ENCODE assay signal across 8 mouse cellular contexts in the genomic region with DNA sequence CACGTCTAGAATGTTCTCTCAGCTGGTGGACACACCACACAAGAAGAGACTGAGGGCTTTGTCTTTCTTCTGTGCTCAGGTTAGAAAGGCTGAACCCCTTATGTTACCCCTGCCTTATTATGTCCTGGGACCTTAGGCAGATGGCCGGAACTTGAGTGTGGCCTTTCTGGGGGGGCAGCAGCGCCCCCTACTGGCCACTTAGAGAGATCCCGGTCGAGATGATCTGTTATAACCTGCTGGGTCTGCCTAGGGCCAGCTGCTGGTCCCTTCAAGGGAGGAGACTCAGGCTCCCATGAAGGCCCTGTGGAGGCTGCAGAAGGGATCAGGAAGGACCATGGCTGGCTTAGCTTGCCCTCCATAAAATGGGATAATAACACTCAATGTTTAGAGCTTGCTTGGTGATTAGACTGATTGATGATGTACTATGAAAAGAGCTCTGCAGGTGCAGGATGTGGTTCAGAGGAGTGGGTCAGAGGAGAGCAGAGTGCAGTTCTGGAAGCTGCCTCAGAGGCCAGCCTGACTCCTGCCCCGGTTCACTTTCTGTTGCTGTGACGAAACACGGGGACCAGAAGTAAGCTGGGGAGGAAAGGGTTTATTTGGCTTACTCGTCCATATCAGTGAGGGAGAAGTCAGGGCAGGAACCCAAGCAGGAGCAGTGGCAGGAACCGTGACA. TPM values are rescaled to one million over a fixed set of nuclear protein-coding genes. Genes with fewer than 3 reads are reported as not detected.
A peak's percentile ranks its signal among the peaks of the same experiment; 100 is the strongest.
DNase-seq lines count a peak whose midpoint lies in the region; ATAC-seq and TF ChIP-seq lines count a peak whose summit lies in the region.

No protein-coding gene starts in this region.

- peak; percentile 64; the same call in 1 of the 2 replicates for ATAC-seq in forebrain, embryonic 12.5 days (ENCODE audit: low FRiP score)
- ATAC-seq in forebrain, embryonic 13.5 days: no peak
- ATAC-seq in intestine, embryonic 15.5 days: 0 out of 2 replicates have a peak, but pooled peaks have one; percentile 46

- H3K27me3 ChIP-seq in forebrain, embryonic 12.5 days: 0 out of 2 replicates have a peak, but pooled peaks cover 4% of the 10 kb centered on the region
- peaks cover 4% of the 10 kb centered on the region for H3K27me3 ChIP-seq in forebrain, embryonic 13.5 days
- H3K27me3 ChIP-seq in cerebellum, adult 2 months (ENCODE audit: control insufficient read depth, insufficient read depth, low read length): no peaks in the 10 kb centered on the region
- H3K27me3 ChIP-seq in intestine, embryonic 15.5 days (replicated peaks): no peaks in the 10 kb centered on the region

- H3K4me3 ChIP-seq in forebrain, embryonic 12.5 days (replicated peaks): no peak overlapping the region
- H3K4me3 ChIP-seq in forebrain, embryonic 13.5 days: no peak overlapping the region
- H3K4me3 ChIP-seq in cerebellum, adult 2 months (replicated peaks; ENCODE audit: insufficient read depth, low read depth, low read length): no peak overlapping the region
- H3K4me3 ChIP-seq in intestine, embryonic 15.5 days (replicated peaks): no peak overlapping the region

- H3K4me2 ChIP-seq in forebrain, embryonic 12.5 days: no peak overlapping the region
- no peak overlapping the region for H3K4me2 ChIP-seq in forebrain, embryonic 13.5 days
- H3K4me2 ChIP-seq in intestine, embryonic 15.5 days (replicated peaks): no peak overlapping the region

- WGBS in forebrain, embryonic 12.5 days: 44% methylated on average over 10 of the region's 10 CpGs
- WGBS in forebrain, embryonic 13.5 days: 43% methylated on average over 10 of the region's 10 CpGs
- WGBS in cerebellum, adult 2 months: 44% methylated on average over 10 of the region's 10 CpGs
- WGBS in intestine, embryonic 15.5 days: 32% methylated on average over 10 of the region's 10 CpGs

- TF ChIP-seq CTCF in cerebellum, adult 2 months (IDR thresholded peaks at IDR 0.05; ENCODE audit: borderline replicate concordance, insufficient read depth, low read depth, low read length): peak; percentile 73

- H3K9ac ChIP-seq in forebrain, embryonic 12.5 days: no peak overlapping the region
- H3K9ac ChIP-seq in forebrain, embryonic 13.5 days: no peak overlapping the region
- no peak overlapping the region for H3K9ac ChIP-seq in intestine, embryonic 15.5 days

- H3K4me1 ChIP-seq in forebrain, embryonic 12.5 days: peaks cover 16% of the 10 kb centered on the region
- H3K4me1 ChIP-seq in forebrain, embryonic 13.5 days: peaks cover 18% of the 10 kb centered on the region
- H3K4me1 ChIP-seq in cerebellum, adult 2 months (ENCODE audit: control insufficient read depth, insufficient read depth, low read length): peaks cover 8% of the 10 kb centered on the region; the same call in 1 of the 2 replicates
- H3K4me1 ChIP-seq in intestine, embryonic 15.5 days (replicated peaks): no peaks in the 10 kb centered on the region

- no peak overlapping the region for H3K27ac ChIP-seq in forebrain, embryonic 12.5 days
- no peak overlapping the region for H3K27ac ChIP-seq in forebrain, embryonic 13.5 days
- no peak overlapping the region for H3K27ac ChIP-seq in cerebellum, adult 2 months (ENCODE audit: insufficient read depth, low read length)
- H3K27ac ChIP-seq in intestine, embryonic 15.5 days: no peak overlapping the region

- H3K9me3 ChIP-seq in forebrain, embryonic 12.5 days: no peaks in the 10 kb centered on the region
- no peaks in the 10 kb centered on the region for H3K9me3 ChIP-seq in forebrain, embryonic 13.5 days (replicated peaks)
- no peaks in the 10 kb centered on the region for H3K9me3 ChIP-seq in intestine, embryonic 15.5 days

- H3K36me3 ChIP-seq in forebrain, embryonic 12.5 days (replicated peaks): no peaks in the 10 kb centered on the region
- H3K36me3 ChIP-seq in forebrain, embryonic 13.5 days (ENCODE audit: poor library complexity, severe bottlenecking): no peaks in the 10 kb centered on the region
- no peaks in the 10 kb centered on the region for H3K36me3 ChIP-seq in intestine, embryonic 15.5 days

- TF ChIP-seq POLR2A in cerebellum, adult 2 months (IDR thresholded peaks at IDR 0.05; ENCODE audit: borderline replicate concordance, insufficient read depth, low read length): no peak

- peak; percentile 49 for DNase-seq in ovary, postnatal 36 days (ENCODE audit: low spot score)
- DNase-seq in ovary, postnatal 14 days (ENCODE audit: low spot score): no peak
- DNase-seq in cerebellum, adult 2 months: peak; percentile 58 to 60
- peak; percentile 73 for DNase-seq in retina, postnatal 1 day
- no peak for DNase-seq in yolk sac, embryonic 10.5 days (ENCODE audit: low spot score)

RNA-seq across cellular contexts. Expression of gene Cyp11a1, which starts 15.6 kb away (rescaled TPM):
- polyA plus RNA-seq in forebrain, embryonic 12.5 days (2016; fragmentation: Nextera tagmentation; extraction: Ambion mirVana): 0.19 and 0.45 TPM in 2 replicates
- 0.23 and 0.65 TPM in 2 replicates for polyA plus RNA-seq in forebrain, embryonic 13.5 days (2015; fragmentation: Nextera tagmentation; extraction: Ambion mirVana)
- polyA plus RNA-seq in cerebellum, adult 2 months (2012; rRNA removed): 3.6 and 3.7 TPM in 2 replicates
- 9.3 and 22.1 TPM in 2 replicates for polyA plus RNA-seq in intestine, embryonic 15.5 days (2015; fragmentation: Nextera tagmentation; extraction: Ambion mirVana)

RNA-seq across cellular contexts. Expression of gene Sema7a, which starts 50.7 kb away (rescaled TPM):
- 0.43 and 1.4 TPM in 2 replicates for polyA plus RNA-seq in forebrain, embryonic 12.5 days (2016; fragmentation: Nextera tagmentation; extraction: Ambion mirVana)
- polyA plus RNA-seq in forebrain, embryonic 13.5 days (2015; fragmentation: Nextera tagmentation; extraction: Ambion mirVana): 1.1 and 2.2 TPM in 2 replicates
- polyA plus RNA-seq in cerebellum, adult 2 months (2012; rRNA removed): 177 and 189 TPM in 2 replicates
- 0.58 and 0.89 TPM in 2 replicates for polyA plus RNA-seq in intestine, embryonic 15.5 days (2015; fragmentation: Nextera tagmentation; extraction: Ambion mirVana)

Comparison
In these comparisons a context has a peak if more than half of its experiments do, and no peak if none do; other contexts are left out.
1. DNase-seq: peak in ovary, postnatal 36 days (single experiment), cerebellum, adult 2 months (2 of 2) and retina, postnatal 1 day (single experiment); none in ovary, postnatal 14 days (single experiment) and yolk sac, embryonic 10.5 days (single experiment).
2. RNA of gene Sema7a, which starts 50.7 kb away (polyA plus RNA-seq): 177 to 189 TPM in cerebellum, adult 2 months; 1.1 to 2.2 TPM in forebrain, embryonic 13.5 days, 0.58 to 0.89 TPM in intestine, embryonic 15.5 days and 0.43 to 1.4 TPM in forebrain, embryonic 12.5 days; every median in the first group is over 10 times any median in the second.